Mouse (Mus musculus) olfactory bulb, adult 2 months (tissue): ENCODE measurements around the gene Insm1.

Experiments used
- CTCF ChIP-seq: fragments of 200-500 bp; IDR thresholded peaks from 2 replicates; pipeline ENCODE4 v1.5.1; 2012; ENCODE audit warnings: low read depth, mild to moderate bottlenecking, low read length, moderate library complexity; ENCODE audit not compliant: insufficient read depth
- POLR2A ChIP-seq: fragments of 200-500 bp; IDR thresholded peaks from 2 replicates; pipeline ENCODE4 v1.6.1; 2012; ENCODE audit warnings: mild to moderate bottlenecking, low read depth, low read length, moderate library complexity; ENCODE audit not compliant: insufficient read depth

DNA sequence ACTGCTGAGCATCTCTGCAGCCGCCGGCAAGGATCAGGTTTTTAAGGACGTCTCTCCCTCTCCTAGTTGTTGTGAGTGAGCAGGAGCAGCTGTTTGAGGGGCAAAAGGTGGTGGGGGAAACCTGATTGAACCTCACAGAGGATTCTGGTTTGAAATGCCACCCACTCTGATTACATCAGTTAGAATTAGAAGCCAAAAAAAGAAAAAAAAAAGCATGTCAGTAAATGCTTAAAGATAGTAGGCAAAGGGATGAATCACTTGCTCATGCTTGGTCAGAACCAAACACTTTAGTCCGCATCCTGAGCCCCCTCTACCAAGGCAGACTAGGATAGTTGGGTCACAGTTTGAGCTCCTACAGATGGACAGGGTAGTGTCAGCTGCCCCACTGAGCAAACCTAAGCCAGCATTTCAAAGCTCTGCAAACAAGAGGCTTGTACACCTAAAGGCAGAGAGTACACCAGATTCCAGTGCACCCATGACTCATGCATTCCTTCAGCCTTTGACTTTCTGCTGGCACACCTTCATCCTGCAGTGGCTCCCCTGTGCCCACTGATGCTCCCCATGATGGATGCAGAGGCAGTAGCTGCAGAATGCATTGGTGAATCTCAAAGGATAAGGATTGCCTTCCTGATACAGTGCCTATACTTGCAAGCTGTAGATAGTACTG is 24.8 kb downstream of the Insm1 start:
- TF ChIP-seq POLR2A, result no peak
- TF ChIP-seq CTCF, result no peak
